Mouse (Mus musculus): ENCODE results near the gene Jade2. TPM values are rescaled to one million over a fixed set of nuclear protein-coding genes. Genes with fewer than 3 reads are reported as not detected.
A peak's percentile ranks its signal among the peaks of the same experiment; 100 is the strongest.

Jade2 gene
- polyA plus RNA-seq, 1 experiment from 2014 or later: 0.57 TPM

DNA sequence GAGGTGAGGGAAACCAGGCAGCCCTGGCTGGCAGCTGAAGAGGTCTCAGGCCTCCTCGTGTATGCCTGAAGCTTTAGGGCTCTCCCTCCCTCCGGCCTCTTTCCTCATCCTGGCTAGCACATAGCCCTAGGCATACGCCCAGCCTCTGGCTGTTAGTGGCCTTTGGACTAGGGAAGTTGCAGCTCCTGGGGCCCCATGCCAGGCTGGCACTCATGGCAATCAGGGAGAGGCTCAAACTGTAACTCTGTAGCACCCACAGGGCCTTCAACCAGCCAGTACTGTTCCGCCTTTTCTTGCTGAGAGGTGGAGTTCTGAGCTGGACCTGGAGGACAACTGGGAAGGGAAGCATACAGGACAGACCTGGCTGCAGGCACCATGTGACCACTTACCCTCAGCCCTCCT, 19.5 kb upstream of the Jade2 start:
- Histone ChIP-seq H3K9ac (no peak overlapping the region), H3K36me3 (no peaks in the 10 kb centered on the region), H3K4me1 (replicated peaks) (peaks cover 6% of the 10 kb centered on the region), H3K9me3 (replicated peaks) (peaks cover 9% of the 10 kb centered on the region; the same call in 1 of the 2 replicates), H3K27me3 (replicated peaks) (no peaks in the 10 kb centered on the region), H3K27ac (ENCODE audit: poor library complexity, severe bottlenecking) (no peak overlapping the region), H3K4me2 (no peak overlapping the region), H3K4me3 (no peak overlapping the region)
- 68% methylated on average over 4 of the region's 4 CpGs for WGBS
- no peak for ATAC-seq (ENCODE audit: insufficient number of reproducible peaks, low FRiP score)

GRCm38 (mm10) chr11:51875792-51876195, 18.3 kb upstream of the Jade2 start:
- 17% methylated on average over 4 of the region's 4 CpGs for WGBS
- Histone ChIP-seq H3K4me3 (no peak overlapping the region), H3K27me3 (replicated peaks) (no peaks in the 10 kb centered on the region), H3K4me2 (no peak overlapping the region), H3K9me3 (replicated peaks) (peaks cover 9% of the 10 kb centered on the region; the same call in 1 of the 2 replicates), H3K36me3 (no peaks in the 10 kb centered on the region), H3K4me1 (replicated peaks) (peaks cover 6% of the 10 kb centered on the region), H3K9ac (no peak overlapping the region), H3K27ac (ENCODE audit: poor library complexity, severe bottlenecking) (no peak overlapping the region)
- ATAC-seq (ENCODE audit: insufficient number of reproducible peaks, low FRiP score): 0 out of 2 replicates have a peak, but pooled peaks have one; percentile 40

DNA sequence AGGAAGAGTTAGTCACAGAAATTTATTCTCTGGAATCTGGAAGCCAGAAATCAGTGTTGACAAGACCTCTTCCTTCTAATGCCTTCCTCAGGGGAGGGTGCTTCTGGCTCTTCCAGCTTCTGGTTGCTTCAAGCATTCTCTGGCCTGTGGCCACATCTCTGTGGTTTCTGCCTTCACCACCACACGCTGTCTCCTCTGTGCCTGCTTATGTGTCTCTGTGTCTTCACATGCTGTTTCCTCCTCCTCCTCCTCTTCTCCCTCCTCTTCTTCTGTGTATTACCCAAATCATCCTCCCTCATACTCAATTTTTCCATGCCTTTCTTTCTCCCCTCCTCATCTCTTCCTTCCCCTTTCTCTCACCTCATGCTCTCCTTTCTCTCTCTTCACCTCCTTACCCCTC, 17.6 kb upstream of the Jade2 start:
- 69% methylated on average over 1 of the region's 1 CpGs for WGBS
- Histone ChIP-seq H3K27me3 (replicated peaks) (no peaks in the 10 kb centered on the region), H3K36me3 (no peaks in the 10 kb centered on the region), H3K27ac (ENCODE audit: poor library complexity, severe bottlenecking) (no peak overlapping the region), H3K4me3 (no peak overlapping the region), H3K4me1 (replicated peaks) (peaks cover 6% of the 10 kb centered on the region), H3K4me2 (no peak overlapping the region), H3K9ac (no peak overlapping the region), H3K9me3 (replicated peaks) (peaks cover 5% of the 10 kb centered on the region; the same call in 1 of the 2 replicates)
- no peak for ATAC-seq (ENCODE audit: insufficient number of reproducible peaks, low FRiP score)

DNA sequence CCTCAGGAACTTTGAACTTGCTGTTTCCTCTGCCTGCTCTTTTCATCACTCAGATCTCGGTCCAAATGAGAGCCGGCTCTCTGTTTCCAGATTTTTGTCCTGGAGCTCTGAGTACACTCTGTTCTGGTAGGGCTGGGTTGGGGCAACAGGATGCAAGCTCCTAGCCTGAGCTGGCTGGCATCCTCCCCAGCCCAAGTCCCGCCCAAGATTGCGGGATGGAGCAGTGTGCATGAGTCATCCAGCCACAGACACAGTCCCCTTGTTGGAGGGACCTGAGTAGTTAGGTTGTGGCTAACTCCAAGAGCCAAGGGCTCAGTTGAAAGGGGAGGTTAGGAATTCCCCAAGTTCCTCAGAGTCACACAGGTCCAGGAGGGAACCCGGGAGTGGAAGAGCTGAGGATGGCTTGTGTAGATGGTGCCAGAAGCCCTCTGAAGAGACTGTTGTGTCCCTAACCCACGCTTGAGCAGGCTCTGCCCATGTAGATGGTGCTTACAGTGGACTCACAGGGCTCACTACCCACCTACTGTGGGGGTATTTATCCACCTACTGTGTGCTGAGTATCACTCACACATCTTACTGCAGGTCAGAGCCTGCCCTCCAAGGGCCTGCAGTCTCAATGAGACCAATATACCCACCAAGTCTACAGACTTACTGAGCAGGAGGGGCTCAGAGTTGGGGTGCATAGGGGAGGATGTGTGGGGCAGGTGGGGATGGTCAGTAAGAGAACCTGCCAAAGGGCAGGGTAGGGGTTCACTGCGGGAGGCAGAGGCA, 17.0 kb upstream of the Jade2 start:
- WGBS: 63% methylated on average over 7 of the region's 7 CpGs

DNA sequence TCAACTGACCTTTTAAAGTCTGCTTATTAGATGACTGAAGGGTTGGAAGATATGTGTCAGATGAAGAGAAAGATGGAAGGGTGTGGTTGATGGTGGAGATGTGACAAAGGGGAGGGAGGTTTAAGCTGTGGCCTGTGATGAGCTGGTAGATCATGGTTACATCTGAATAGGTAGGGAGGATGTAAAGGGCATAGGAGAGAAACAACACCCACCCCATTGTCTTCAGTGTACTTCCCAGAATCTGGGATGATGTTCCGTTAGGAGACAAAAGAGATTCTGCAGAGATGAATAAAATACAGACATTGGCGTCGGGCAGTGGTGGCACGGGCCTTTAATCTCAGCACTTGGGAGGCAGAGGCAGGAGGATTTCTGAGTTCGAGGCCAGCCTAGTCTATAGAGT, 15.7 kb upstream of the Jade2 start:
- ATAC-seq (ENCODE audit: insufficient number of reproducible peaks, low FRiP score): no peak
- Histone ChIP-seq H3K36me3 (no peaks in the 10 kb centered on the region), H3K4me1 (replicated peaks) (peaks cover 6% of the 10 kb centered on the region), H3K9me3 (replicated peaks) (no peaks in the 10 kb centered on the region), H3K9ac (no peak overlapping the region), H3K27ac (ENCODE audit: poor library complexity, severe bottlenecking) (no peak overlapping the region), H3K4me2 (no peak overlapping the region), H3K4me3 (no peak overlapping the region), H3K27me3 (replicated peaks) (no peaks in the 10 kb centered on the region)
- WGBS: 90% methylated on average over 5 of the region's 5 CpGs

More for the DNA sequence above, 17.0 kb upstream of the Jade2 start:
- no peak overlapping the region for H3K27ac ChIP-seq (ENCODE audit: poor library complexity, severe bottlenecking)
- H3K4me1 ChIP-seq (replicated peaks): peaks cover 6% of the 10 kb centered on the region
- no peak overlapping the region for H3K4me3 ChIP-seq
- H3K9ac ChIP-seq: no peak overlapping the region
- H3K9me3 ChIP-seq (replicated peaks): no peaks in the 10 kb centered on the region
- H3K4me2 ChIP-seq: no peak overlapping the region
- no peaks in the 10 kb centered on the region for H3K36me3 ChIP-seq
- H3K27me3 ChIP-seq (replicated peaks): no peaks in the 10 kb centered on the region
- no peak for ATAC-seq (ENCODE audit: insufficient number of reproducible peaks, low FRiP score)

GRCm38 (mm10) chr11:51867261-51867660, 9.8 kb upstream of the Jade2 start:
- H3K4me1 ChIP-seq (replicated peaks): no peaks in the 10 kb centered on the region
- H3K27me3 ChIP-seq (replicated peaks): no peaks in the 10 kb centered on the region
- no peaks in the 10 kb centered on the region for H3K9me3 ChIP-seq (replicated peaks)
- no peak for ATAC-seq (ENCODE audit: insufficient number of reproducible peaks, low FRiP score)
- H3K27ac ChIP-seq (ENCODE audit: poor library complexity, severe bottlenecking): no peak overlapping the region
- no peaks in the 10 kb centered on the region for H3K36me3 ChIP-seq
- no peak overlapping the region for H3K4me2 ChIP-seq
- H3K9ac ChIP-seq: no peak overlapping the region
- WGBS: 87% methylated on average over 10 of the region's 10 CpGs
- H3K4me3 ChIP-seq: no peak overlapping the region

DNA sequence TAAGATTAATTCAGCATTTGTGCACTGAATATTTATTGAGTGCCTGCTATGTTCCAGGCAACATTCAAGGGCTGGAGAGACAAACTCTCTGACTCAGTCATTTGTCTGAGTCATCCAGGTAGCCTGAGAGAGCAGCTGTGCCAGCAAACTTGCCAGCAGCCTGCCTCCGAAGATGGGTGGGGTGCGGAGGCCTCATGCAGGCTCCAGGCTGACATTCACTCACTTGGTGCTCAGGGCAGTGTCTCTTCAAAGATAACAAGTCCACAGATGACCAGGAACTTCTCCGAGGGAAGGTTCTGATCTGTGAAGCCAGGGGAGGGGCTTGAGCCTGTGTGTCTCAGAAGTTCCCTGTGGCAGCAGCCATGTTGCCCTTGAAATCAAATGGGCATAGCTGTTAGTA, 8.6 kb upstream of the Jade2 start:
- Histone ChIP-seq H3K9me3 (replicated peaks) (no peaks in the 10 kb centered on the region), H3K4me1 (replicated peaks) (no peaks in the 10 kb centered on the region), H3K4me3 (no peak overlapping the region), H3K4me2 (no peak overlapping the region), H3K27me3 (replicated peaks) (no peaks in the 10 kb centered on the region), H3K36me3 (no peaks in the 10 kb centered on the region), H3K27ac (ENCODE audit: poor library complexity, severe bottlenecking) (no peak overlapping the region), H3K9ac (no peak overlapping the region)
- 42% methylated on average over 3 of the region's 3 CpGs for WGBS
- ATAC-seq (ENCODE audit: insufficient number of reproducible peaks, low FRiP score): no peak

DNA sequence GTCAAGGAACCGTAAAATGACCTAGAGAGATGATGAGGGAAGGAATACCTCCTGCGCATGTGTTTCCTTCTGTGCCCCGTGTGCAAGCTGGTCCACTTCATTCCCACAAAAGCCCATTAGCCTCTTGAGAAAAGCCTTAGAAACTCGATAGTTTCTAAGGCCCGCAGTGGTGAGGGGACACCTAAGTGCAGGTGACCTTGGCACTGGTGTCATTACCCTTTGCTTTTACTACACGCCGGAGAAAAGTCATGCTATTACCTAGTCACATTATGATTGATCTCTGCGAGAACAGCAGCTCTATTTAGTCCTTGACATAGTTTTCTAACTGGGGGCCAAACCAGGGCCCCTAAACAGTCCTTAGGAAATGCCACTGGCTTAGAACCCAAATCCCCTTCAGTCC, 3.2 kb upstream of the Jade2 start:
- 80% methylated on average over 8 of the region's 8 CpGs for WGBS
- ATAC-seq (ENCODE audit: insufficient number of reproducible peaks, low FRiP score): no peak

DNA sequence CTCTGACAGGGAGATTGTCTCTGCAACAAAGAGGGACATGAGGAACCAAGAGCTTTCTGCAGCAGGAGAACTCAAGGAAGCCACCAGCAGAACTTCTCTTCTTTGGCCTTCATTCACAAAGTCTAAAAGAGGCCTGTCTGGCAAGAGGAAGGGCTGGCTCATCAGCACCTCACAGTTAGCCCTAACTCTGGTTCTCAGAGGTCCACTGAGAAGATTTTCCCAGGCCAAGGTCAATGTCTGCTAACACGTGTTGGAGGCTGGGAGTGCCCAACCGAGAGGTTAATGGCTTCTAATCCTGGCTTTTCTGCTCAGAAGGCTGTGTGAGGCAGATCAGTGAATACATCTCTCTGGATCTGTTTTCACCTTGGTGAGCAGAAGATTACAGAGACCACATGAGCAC, 2.1 kb upstream of the Jade2 start:
- Histone ChIP-seq H3K4me1 (replicated peaks) (peaks cover 11% of the 10 kb centered on the region), H3K27ac (ENCODE audit: poor library complexity, severe bottlenecking) (no peak overlapping the region), H3K4me2 (no peak overlapping the region), H3K9me3 (replicated peaks) (no peaks in the 10 kb centered on the region), H3K9ac (no peak overlapping the region), H3K4me3 (no peak overlapping the region), H3K36me3 (no peaks in the 10 kb centered on the region), H3K27me3 (replicated peaks) (no peaks in the 10 kb centered on the region; the same call in none of the 2 replicates)
- 26% methylated on average over 2 of the region's 2 CpGs for WGBS
- ATAC-seq (ENCODE audit: insufficient number of reproducible peaks, low FRiP score): no peak

More for the DNA sequence above, 3.2 kb upstream of the Jade2 start:
- H3K36me3 ChIP-seq: no peaks in the 10 kb centered on the region
- H3K4me3 ChIP-seq: no peak overlapping the region
- no peak overlapping the region for H3K4me2 ChIP-seq
- H3K9me3 ChIP-seq (replicated peaks): no peaks in the 10 kb centered on the region
- no peaks in the 10 kb centered on the region; the same call in none of the 2 replicates for H3K27me3 ChIP-seq (replicated peaks)
- H3K9ac ChIP-seq: no peak overlapping the region
- H3K4me1 ChIP-seq (replicated peaks): peaks cover 5% of the 10 kb centered on the region; the same call in 1 of the 2 replicates
- H3K27ac ChIP-seq (ENCODE audit: poor library complexity, severe bottlenecking): no peak overlapping the region

DNA sequence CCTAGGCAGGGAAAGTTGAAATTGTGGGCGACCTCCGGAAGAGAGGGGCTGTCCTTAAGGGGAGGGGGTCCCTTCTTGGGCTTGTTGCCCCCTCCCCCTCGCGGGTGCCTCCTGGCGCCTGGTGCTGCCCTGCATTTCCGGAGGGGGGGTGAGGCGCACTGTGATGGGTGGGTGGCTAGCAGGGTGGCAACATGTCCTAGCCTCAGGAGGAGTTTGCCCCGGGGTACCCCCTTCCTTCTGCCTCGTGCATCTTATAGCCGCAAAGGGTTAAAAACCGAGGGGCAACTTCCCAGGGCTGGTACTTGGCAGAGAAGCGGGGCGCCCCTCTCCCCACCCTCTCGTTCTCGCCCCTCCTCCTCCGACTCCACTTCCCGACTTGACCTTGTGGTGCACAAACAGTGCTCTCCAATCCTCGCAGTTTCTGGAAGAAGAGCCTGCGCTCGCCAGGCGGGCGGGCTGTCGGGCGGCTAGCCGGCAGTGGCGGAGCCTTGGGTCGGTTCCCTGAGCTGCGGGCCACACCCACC, 1.1 kb upstream of the Jade2 start:
- no peaks in the 10 kb centered on the region for H3K36me3 ChIP-seq
- no peaks in the 10 kb centered on the region for H3K9me3 ChIP-seq (replicated peaks)
- H3K27me3 ChIP-seq (replicated peaks): no peaks in the 10 kb centered on the region; the same call in none of the 2 replicates
- ATAC-seq (ENCODE audit: insufficient number of reproducible peaks, low FRiP score): 0 out of 2 replicates have a peak, but pooled peaks have one; percentile 9
- peaks cover 11% of the 10 kb centered on the region for H3K4me1 ChIP-seq (replicated peaks)
- no peak overlapping the region; the same call in 1 of the 2 replicates for H3K27ac ChIP-seq (ENCODE audit: poor library complexity, severe bottlenecking)
- 2% methylated on average over 28 of the region's 28 CpGs for WGBS
- H3K4me2 ChIP-seq: peak overlapping the region; percentile 99
- peak overlapping the region; percentile 76 for H3K4me3 ChIP-seq
- H3K9ac ChIP-seq: peak overlapping the region; percentile 79

DNA sequence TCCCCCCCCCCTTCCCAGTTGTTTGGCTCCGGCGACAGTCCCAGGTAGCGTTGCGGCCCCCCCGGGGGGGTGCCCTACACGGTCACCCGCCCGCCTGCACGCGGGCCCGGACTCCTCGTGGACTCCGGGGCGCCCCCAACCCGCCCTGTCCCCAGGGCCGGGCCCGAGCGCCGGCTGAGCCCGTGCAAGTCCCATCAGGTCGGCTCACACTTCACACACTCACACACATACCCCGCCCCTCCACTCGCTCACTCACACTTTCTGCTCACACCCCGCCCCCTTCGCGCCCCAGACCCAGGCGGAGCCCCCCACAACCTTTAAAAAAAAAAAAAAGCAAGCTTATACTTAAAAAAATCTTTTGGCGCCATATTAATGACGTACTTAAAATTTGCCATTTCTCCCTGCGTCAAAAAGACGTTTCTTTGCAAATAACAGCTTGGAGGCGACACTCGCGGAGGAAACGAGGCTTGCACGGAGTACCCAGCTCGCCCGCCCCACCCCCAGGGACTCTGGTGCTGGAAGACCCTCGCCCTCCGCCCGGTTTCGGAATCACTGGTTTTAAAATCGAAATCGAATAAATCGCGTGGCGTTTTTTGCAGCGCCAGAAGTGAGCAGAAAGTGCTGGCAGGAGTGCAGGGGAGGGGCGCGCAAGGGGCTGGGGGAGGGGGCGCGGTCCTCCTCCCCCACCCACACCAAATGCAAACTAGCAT, 520 bp upstream of the Jade2 start:
- H3K36me3 ChIP-seq: no peaks in the 10 kb centered on the region
- peak overlapping the region; percentile 77 for H3K27ac ChIP-seq (ENCODE audit: poor library complexity, severe bottlenecking)
- peaks cover 5% of the 10 kb centered on the region for H3K27me3 ChIP-seq (replicated peaks)
- peak overlapping the region; percentile 76 for H3K4me3 ChIP-seq
- H3K4me2 ChIP-seq: peak overlapping the region; percentile 99
- ATAC-seq (ENCODE audit: insufficient number of reproducible peaks, low FRiP score): peak; percentile 68
- under 1% methylated on average over 42 of the region's 52 CpGs for WGBS
- peak overlapping the region; percentile 79 for H3K9ac ChIP-seq
- peaks cover 11% of the 10 kb centered on the region for H3K4me1 ChIP-seq (replicated peaks)
- no peaks in the 10 kb centered on the region for H3K9me3 ChIP-seq (replicated peaks)
